ENCODE assay signal across 17 mouse cellular contexts in genomic region chr7:125954356-125954878, GRCm38 (mm10).
A peak's percentile ranks its signal among the peaks of the same experiment; 100 is the strongest.
DNase-seq lines count a peak whose midpoint lies in the region; ATAC-seq lines count a peak whose summit lies in the region.
"Had no signal": no experiment of that assay in that cellular context is flagged by ENCODE, and none has a peak within 500 bp of the region (broad histone marks: within the 10 kb centered on the region; RNA-seq: fewer than 3 reads in every experiment).

No protein-coding gene starts in this region.

- no peak overlapping the region for H3K4me3 ChIP-seq in hindbrain, embryonic 11.5 days (ENCODE audit: low read depth, low read length)
- H3K4me3 ChIP-seq in hindbrain, embryonic 14.5 days (replicated peaks; ENCODE audit: low read length): no peak overlapping the region
- H3K4me3 ChIP-seq in midbrain, embryonic 10.5 days: no peak overlapping the region
- H3K4me3 ChIP-seq in midbrain, embryonic 16.5 days (ENCODE audit: low read depth, low read length): no peak overlapping the region
- H3K4me3 ChIP-seq in embryonic facial prominence, embryonic 10.5 days: no peak overlapping the region
- H3K4me3 ChIP-seq: forebrain, embryonic 15.5 days; layer of hippocampus, adult 2 months; left cerebral cortex, adult 2 months had no signal

- no peak overlapping the region for H3K27ac ChIP-seq in hindbrain, embryonic 11.5 days (ENCODE audit: low read depth, low read length)
- no peak overlapping the region for H3K27ac ChIP-seq in hindbrain, embryonic 14.5 days
- H3K27ac ChIP-seq in midbrain, embryonic 10.5 days (replicated peaks): peak overlapping the region; percentile 33; the same call in 1 of the 2 replicates
- no peak overlapping the region for H3K27ac ChIP-seq in midbrain, embryonic 16.5 days (ENCODE audit: low read length)
- no peak overlapping the region; the same call in 1 of the 2 replicates for H3K27ac ChIP-seq in embryonic facial prominence, embryonic 10.5 days (replicated peaks)
- H3K27ac ChIP-seq: forebrain, embryonic 15.5 days; layer of hippocampus, adult 2 months; left cerebral cortex, adult 2 months had no signal

- no peaks in the 10 kb centered on the region; the same call in 1 of the 2 replicates for H3K27me3 ChIP-seq in hindbrain, embryonic 11.5 days (ENCODE audit: control insufficient read depth, insufficient read depth, low read length)
- H3K27me3 ChIP-seq in hindbrain, embryonic 14.5 days (ENCODE audit: control insufficient read depth, insufficient read depth, low read length): no peaks in the 10 kb centered on the region
- H3K27me3 ChIP-seq in midbrain, embryonic 10.5 days (ENCODE audit: low read depth, poor library complexity, severe bottlenecking): peaks cover 7% of the 10 kb centered on the region; the same call in 1 of the 2 replicates
- no peaks in the 10 kb centered on the region for H3K27me3 ChIP-seq in midbrain, embryonic 16.5 days (ENCODE audit: control insufficient read depth, insufficient read depth, low read depth, low read length)
- peaks cover 14% of the 10 kb centered on the region; the same call in 1 of the 2 replicates for H3K27me3 ChIP-seq in embryonic facial prominence, embryonic 10.5 days (replicated peaks; ENCODE audit: low read depth, poor library complexity, severe bottlenecking)
- H3K27me3 ChIP-seq: forebrain, embryonic 15.5 days had no signal

- 0 out of 2 replicates have a peak, but pooled peaks cover 2% of the 10 kb centered on the region for H3K4me1 ChIP-seq in hindbrain, embryonic 11.5 days (replicated peaks; ENCODE audit: control insufficient read depth, insufficient read depth, low read length)
- peaks cover 12% of the 10 kb centered on the region for H3K4me1 ChIP-seq in hindbrain, embryonic 14.5 days (replicated peaks; ENCODE audit: control insufficient read depth, insufficient read depth, low read length)
- H3K4me1 ChIP-seq in midbrain, embryonic 10.5 days: peaks cover 27% of the 10 kb centered on the region
- H3K4me1 ChIP-seq in midbrain, embryonic 16.5 days (ENCODE audit: control insufficient read depth, insufficient read depth, low read length): peaks cover 8% of the 10 kb centered on the region; the same call in 1 of the 2 replicates
- peaks cover 32% of the 10 kb centered on the region for H3K4me1 ChIP-seq in embryonic facial prominence, embryonic 10.5 days

- no peak overlapping the region for H3K4me2 ChIP-seq in hindbrain, embryonic 11.5 days (replicated peaks; ENCODE audit: low read depth, low read length)
- H3K4me2 ChIP-seq in hindbrain, embryonic 14.5 days (replicated peaks): no peak overlapping the region
- no peak overlapping the region for H3K4me2 ChIP-seq in midbrain, embryonic 16.5 days (ENCODE audit: low read length)
- H3K4me2 ChIP-seq: forebrain, embryonic 15.5 days had no signal

- no peaks in the 10 kb centered on the region for H3K36me3 ChIP-seq in hindbrain, embryonic 11.5 days (ENCODE audit: control insufficient read depth, insufficient read depth, low read length)
- H3K36me3 ChIP-seq in hindbrain, embryonic 14.5 days (replicated peaks; ENCODE audit: control insufficient read depth, insufficient read depth): no peaks in the 10 kb centered on the region
- no peaks in the 10 kb centered on the region for H3K36me3 ChIP-seq in midbrain, embryonic 10.5 days
- no peaks in the 10 kb centered on the region for H3K36me3 ChIP-seq in midbrain, embryonic 16.5 days (ENCODE audit: control insufficient read depth, insufficient read depth, low read length)
- no peaks in the 10 kb centered on the region for H3K36me3 ChIP-seq in embryonic facial prominence, embryonic 10.5 days (replicated peaks)
- H3K36me3 ChIP-seq: forebrain, embryonic 15.5 days; G1E had no signal

- no peak overlapping the region for H3K9ac ChIP-seq in hindbrain, embryonic 11.5 days (ENCODE audit: low read depth, low read length)
- no peak overlapping the region for H3K9ac ChIP-seq in hindbrain, embryonic 14.5 days
- H3K9ac ChIP-seq in midbrain, embryonic 16.5 days (ENCODE audit: low read depth, low read length): no peak overlapping the region
- H3K9ac ChIP-seq: forebrain, embryonic 15.5 days had no signal

- ATAC-seq in hindbrain, embryonic 11.5 days (ENCODE audit: low FRiP score): peak; percentile 33; the same call in 1 of the 2 replicates
- ATAC-seq in hindbrain, embryonic 14.5 days (ENCODE audit: low FRiP score): no peak
- ATAC-seq in midbrain, embryonic 16.5 days: no peak
- ATAC-seq: inflammation-experienced regulatory T-cells, adult 6 months had no signal

- no peak for DNase-seq in hindbrain, embryonic 11.5 days (ENCODE audit: low spot score)
- no peak for DNase-seq in hindbrain, embryonic 14.5 days (ENCODE audit: low spot score)
- DNase-seq in midbrain, embryonic 10.5 days (ENCODE audit: low spot score): no peak
- peak; percentile 45 to 46 for DNase-seq in cerebellum, postnatal 25 days
- DNase-seq in embryonic facial prominence, embryonic 10.5 days (ENCODE audit: low spot score): no peak
- no peak for DNase-seq in gastrocnemius, adult 8-10 months (ENCODE audit: low spot score in 2 of 2)
- DNase-seq: adrenal gland, postnatal 10 days; embryo, embryonic 11 days; heart, adult 18-20 months; lung, postnatal 14 days; thymus, postnatal 25 days had no signal

- H3K9me3 ChIP-seq in hindbrain, embryonic 11.5 days (ENCODE audit: control insufficient read depth, low read length): no peaks in the 10 kb centered on the region
- 0 out of 2 replicates have a peak, but pooled peaks cover 4% of the 10 kb centered on the region for H3K9me3 ChIP-seq in hindbrain, embryonic 14.5 days (ENCODE audit: control insufficient read depth, low read length)
- no peaks in the 10 kb centered on the region for H3K9me3 ChIP-seq in midbrain, embryonic 10.5 days (replicated peaks)
- no peaks in the 10 kb centered on the region for H3K9me3 ChIP-seq in midbrain, embryonic 16.5 days (replicated peaks; ENCODE audit: control insufficient read depth, low read length, poor library complexity, severe bottlenecking)
- H3K9me3 ChIP-seq in embryonic facial prominence, embryonic 10.5 days: no peaks in the 10 kb centered on the region
- H3K9me3 ChIP-seq: forebrain, embryonic 15.5 days; G1E had no signal

- 66% methylated on average over 3 of the region's 3 CpGs for WGBS in hindbrain, embryonic 11.5 days
- 38% methylated on average over 3 of the region's 3 CpGs for WGBS in hindbrain, embryonic 14.5 days
- 81% methylated on average over 3 of the region's 3 CpGs for WGBS in midbrain, embryonic 10.5 days
- 43% methylated on average over 3 of the region's 3 CpGs for WGBS in midbrain, embryonic 16.5 days
- WGBS in embryonic facial prominence, embryonic 10.5 days: 49% methylated on average over 3 of the region's 3 CpGs

Comparison
In these comparisons a context has a peak if more than half of its experiments do, and no peak if none do; other contexts are left out.
1. DNase-seq: peak in cerebellum, postnatal 25 days (2 of 2); none in hindbrain, embryonic 11.5 days (single experiment), hindbrain, embryonic 14.5 days (single experiment), midbrain, embryonic 10.5 days (single experiment), embryonic facial prominence, embryonic 10.5 days (single experiment) and gastrocnemius, adult 8-10 months (0 of 2).